29 mouse cellular contexts compared by ENCODE assay signal in the genomic region with DNA sequence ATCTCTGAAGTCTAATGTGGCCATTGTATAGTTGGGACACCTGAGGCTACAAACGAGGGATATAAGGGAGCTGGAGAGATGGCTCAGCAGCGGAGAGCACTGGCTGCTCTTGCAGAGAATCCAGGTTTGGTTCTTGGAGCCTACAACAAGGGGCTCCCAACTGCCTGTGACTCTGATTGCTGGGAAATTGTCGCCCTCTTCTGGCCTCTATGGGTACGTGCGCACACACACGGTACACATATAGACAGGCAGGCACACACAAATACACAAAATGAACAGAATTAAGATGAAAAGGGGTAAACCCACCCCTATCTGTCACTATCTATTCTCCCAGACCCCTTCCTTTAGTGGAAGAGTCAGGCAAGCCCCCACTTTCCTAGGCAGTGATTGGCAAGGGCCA. TPM values are rescaled to one million over a fixed set of nuclear protein-coding genes. Genes with fewer than 3 reads are reported as not detected.
DNase-seq lines count a peak whose midpoint lies in the region; ATAC-seq and TF ChIP-seq lines count a peak whose summit lies in the region.
"Had no signal": no experiment of that assay in that cellular context is flagged by ENCODE, and none has a peak within 500 bp of the region (broad histone marks: within the 10 kb centered on the region; RNA-seq: fewer than 3 reads in every experiment).

No protein-coding gene starts in this region.

- no peak overlapping the region for H3K4me3 ChIP-seq in hindbrain, postnatal 0 days (ENCODE audit: low read length)
- H3K4me3 ChIP-seq in hindbrain, embryonic 12.5 days = no peak overlapping the region
- no peak overlapping the region for H3K4me3 ChIP-seq in liver, embryonic 14.5 days (ENCODE audit: insufficient read depth in 1 of 2, low read depth in 2 of 2, low read length in 2 of 2)
- H3K4me3 ChIP-seq in ES-Bruce4 (ENCODE audit: low read depth, low read length) = no peak overlapping the region
- H3K4me3 ChIP-seq: embryonic facial prominence, embryonic 15.5 days; forebrain, embryonic 12.5 days; gastrocnemius, adult 2 months; heart, embryonic 10.5 days; hindbrain, embryonic 13.5 days had no signal

- H3K9me3 ChIP-seq in hindbrain, postnatal 0 days (ENCODE audit: low read length) = no peaks in the 10 kb centered on the region
- no peaks in the 10 kb centered on the region for H3K9me3 ChIP-seq in hindbrain, embryonic 12.5 days (replicated peaks)
- H3K9me3 ChIP-seq in liver, embryonic 14.5 days (ENCODE audit: control insufficient read depth, low read length) = no peaks in the 10 kb centered on the region
- no peaks in the 10 kb centered on the region for H3K9me3 ChIP-seq in ES-Bruce4 (replicated peaks; ENCODE audit: control insufficient read depth, insufficient read depth, low read length, poor library complexity, severe bottlenecking)
- H3K9me3 ChIP-seq: embryonic facial prominence, embryonic 15.5 days; forebrain, embryonic 12.5 days; hindbrain, embryonic 13.5 days had no signal

- no peak overlapping the region for H3K9ac ChIP-seq in hindbrain, postnatal 0 days (replicated peaks; ENCODE audit: low read length)
- H3K9ac ChIP-seq in hindbrain, embryonic 12.5 days = no peak overlapping the region
- H3K9ac ChIP-seq in liver, embryonic 14.5 days (replicated peaks) = no peak overlapping the region
- no peak overlapping the region for H3K9ac ChIP-seq in ES-Bruce4 (ENCODE audit: low read depth, poor library complexity, severe bottlenecking)
- H3K9ac ChIP-seq: embryonic facial prominence, embryonic 15.5 days; forebrain, embryonic 12.5 days; hindbrain, embryonic 13.5 days had no signal

- no peak for TF ChIP-seq POLR2A in ES-Bruce4 (IDR thresholded peaks at IDR 0.05; ENCODE audit: insufficient read depth, low read length)

- H3K27ac ChIP-seq in hindbrain, postnatal 0 days = no peak overlapping the region
- H3K27ac ChIP-seq in hindbrain, embryonic 12.5 days = no peak overlapping the region
- H3K27ac ChIP-seq in liver, embryonic 14.5 days = no peak overlapping the region
- H3K27ac ChIP-seq in ES-Bruce4 (ENCODE audit: insufficient read depth, low read length) = no peak overlapping the region
- H3K27ac ChIP-seq: embryonic facial prominence, embryonic 15.5 days; forebrain, embryonic 12.5 days; gastrocnemius, adult 2 months; heart, embryonic 10.5 days; hindbrain, embryonic 13.5 days had no signal

- peak; percentile 29 for TF ChIP-seq CTCF in hindbrain, postnatal 0 days (IDR thresholded peaks at IDR 0.05; ENCODE audit: low read depth)
- 0 out of 2 replicates have a peak, but pooled peaks have one; percentile 6 for TF ChIP-seq CTCF in liver, embryonic 14.5 days (IDR thresholded peaks at IDR 0.05; ENCODE audit: low read depth)
- TF ChIP-seq CTCF in ES-Bruce4 (IDR thresholded peaks at IDR 0.05; ENCODE audit: low read depth, low read length) = peak; percentile 39

- H3K27me3 ChIP-seq in hindbrain, postnatal 0 days (ENCODE audit: insufficient read depth, low read length) = no peaks in the 10 kb centered on the region
- no peaks in the 10 kb centered on the region for H3K27me3 ChIP-seq in hindbrain, embryonic 12.5 days
- no peaks in the 10 kb centered on the region for H3K27me3 ChIP-seq in liver, embryonic 14.5 days (ENCODE audit: control insufficient read depth, insufficient read depth, low read length)
- H3K27me3 ChIP-seq in ES-Bruce4 (ENCODE audit: control insufficient read depth, insufficient read depth, low read length, poor library complexity, severe bottlenecking) = no peaks in the 10 kb centered on the region
- H3K27me3 ChIP-seq: embryonic facial prominence, embryonic 15.5 days; hindbrain, embryonic 13.5 days; Patski had no signal

- H3K36me3 ChIP-seq in hindbrain, postnatal 0 days (ENCODE audit: insufficient read depth, low read length) = no peaks in the 10 kb centered on the region
- no peaks in the 10 kb centered on the region for H3K36me3 ChIP-seq in hindbrain, embryonic 12.5 days
- no peaks in the 10 kb centered on the region for H3K36me3 ChIP-seq in liver, embryonic 14.5 days (replicated peaks; ENCODE audit: control insufficient read depth, insufficient read depth, low read depth)
- H3K36me3 ChIP-seq in ES-Bruce4 (ENCODE audit: control insufficient read depth, insufficient read depth, low read length, poor library complexity, severe bottlenecking) = no peaks in the 10 kb centered on the region
- H3K36me3 ChIP-seq: embryonic facial prominence, embryonic 15.5 days; forebrain, embryonic 12.5 days; heart, embryonic 10.5 days; hindbrain, embryonic 13.5 days had no signal

- no peak for TF ChIP-seq EP300 in liver, embryonic 14.5 days (IDR thresholded peaks at IDR 0.05; ENCODE audit: low read depth)
- no peak for TF ChIP-seq EP300 in ES-Bruce4 (IDR thresholded peaks at IDR 0.05; ENCODE audit: insufficient read depth, low read depth, low read length)

- no peak for ATAC-seq in hindbrain, postnatal 0 days
- no peak for ATAC-seq in hindbrain, embryonic 12.5 days (ENCODE audit: low FRiP score)
- no peak for ATAC-seq in liver, embryonic 14.5 days (ENCODE audit: insufficient read depth)
- ATAC-seq: forebrain, embryonic 16.5 days; Patski had no signal

- DNase-seq in hindbrain, postnatal 0 days (ENCODE audit: low spot score) = no peak
- DNase-seq in liver, embryonic 14.5 days (ENCODE audit: low read depth in 3 of 3, low spot score in 3 of 3) = no peak
- DNase-seq in liver = no peak
- peak; percentile 82 for DNase-seq in ZHBTc4 (ENCODE audit: low read depth, low spot score)
- no peak for DNase-seq in gastrocnemius, postnatal 36 days
- DNase-seq in adrenal gland, postnatal 36 days = no peak
- DNase-seq: adrenal gland, adult 8-10 months; cerebellum, adult 11 months; cerebellum, adult 8-10 months; cerebellum, postnatal 14 days; embryo, embryonic 11 days; gastrocnemius, adult 2 months; gastrocnemius, postnatal 25 days; heart, adult 11 months; heart, postnatal 10 days; heart, postnatal 4 days; kidney, adult 11 months had no signal

- H3K4me1 ChIP-seq in hindbrain, postnatal 0 days (ENCODE audit: insufficient read depth, low read length) = no peaks in the 10 kb centered on the region; the same call in 1 of the 2 replicates
- H3K4me1 ChIP-seq in hindbrain, embryonic 12.5 days = peaks cover 25% of the 10 kb centered on the region
- no peaks in the 10 kb centered on the region for H3K4me1 ChIP-seq in liver, embryonic 14.5 days (replicated peaks; ENCODE audit: control insufficient read depth in 2 of 2, insufficient read depth in 2 of 2, low read length in 1 of 2)
- peaks cover 3% of the 10 kb centered on the region for H3K4me1 ChIP-seq in ES-Bruce4 (ENCODE audit: control insufficient read depth, insufficient read depth, low read length)

- no peak overlapping the region for H3K4me2 ChIP-seq in hindbrain, postnatal 0 days (ENCODE audit: low read depth, low read length)
- no peak overlapping the region for H3K4me2 ChIP-seq in hindbrain, embryonic 12.5 days (replicated peaks)
- H3K4me2 ChIP-seq in liver, embryonic 14.5 days (ENCODE audit: low read depth) = no peak overlapping the region
- H3K4me2 ChIP-seq: embryonic facial prominence, embryonic 15.5 days; forebrain, embryonic 12.5 days; hindbrain, embryonic 13.5 days had no signal

- WGBS in hindbrain, postnatal 0 days = 95% methylated on average over 6 of the region's 6 CpGs
- 92% methylated on average over 6 of the region's 6 CpGs for WGBS in hindbrain, embryonic 12.5 days
- 83% methylated on average over 6 of the region's 6 CpGs for WGBS in liver, embryonic 14.5 days (ENCODE audit: insufficient replicate concordance)

- intact Hi-C loops in gastrocnemius, postnatal 36 days (cut with DNase I) = no loop called here

RNA-seq across cellular contexts. Expression of gene Pla2g2f, which starts 4.8 kb away (rescaled TPM):
- total RNA-seq in hindbrain, postnatal 0 days (2014; rRNA removed) = not detected in 2 replicates
- polyA plus RNA-seq in hindbrain, postnatal 0 days (2015; fragmentation: Nextera tagmentation; extraction: Ambion mirVana) = 0.09 and 0.11 TPM in 2 replicates
- polyA plus RNA-seq in hindbrain, embryonic 12.5 days (2016; fragmentation: Nextera tagmentation; extraction: Ambion mirVana) = 0.14 TPM in 1 of 2 replicates, not detected in the other
- polyA plus RNA-seq in liver, embryonic 14.5 days (2012; rRNA removed) = 0.02 TPM in 2 replicates
- not detected in 2 replicates for polyA plus RNA-seq in liver, embryonic 14.5 days (2014; fragmentation: Nextera tagmentation; extraction: Ambion mirVana)
- polyA plus RNA-seq in ES-Bruce4 (2011; ENCODE audit: insufficient read depth, insufficient read length, low read depth, missing spikeins) = not detected in 2 replicates
- total RNA-seq in gastrocnemius, postnatal 36 days (2021) = not detected
- total RNA-seq in adrenal gland, postnatal 36 days (2021) = 10 to 100 TPM; 19.8 to 31.3 TPM
- total RNA-seq: CH12.LX; common myeloid progenitor, adult 5-6 weeks; gastrocnemius, adult 2 months; gastrocnemius, postnatal 25 days had no signal
- polyA plus RNA-seq: embryonic facial prominence, embryonic 11.5 days; forebrain, embryonic 12.5 days; forebrain, embryonic 16.5 days; heart, embryonic 14.5 days; Patski had no signal

RNA-seq across cellular contexts. Expression of gene Ubxn10, which starts 15.6 kb away (rescaled TPM):
- 6.9 and 8.9 TPM in 2 replicates for total RNA-seq in hindbrain, postnatal 0 days (2014; rRNA removed)
- 3.1 and 3.3 TPM in 2 replicates for polyA plus RNA-seq in hindbrain, postnatal 0 days (2015; fragmentation: Nextera tagmentation; extraction: Ambion mirVana)
- polyA plus RNA-seq in hindbrain, embryonic 12.5 days (2016; fragmentation: Nextera tagmentation; extraction: Ambion mirVana) = 3.8 and 4.5 TPM in 2 replicates
- 0.04 and 0.06 TPM in 2 replicates for polyA plus RNA-seq in liver, embryonic 14.5 days (2012; rRNA removed)
- 0.09 and 0.11 TPM in 2 replicates for polyA plus RNA-seq in liver, embryonic 14.5 days (2014; fragmentation: Nextera tagmentation; extraction: Ambion mirVana)
- 1.0 and 1.3 TPM in 2 replicates for polyA plus RNA-seq in ES-Bruce4 (2011; ENCODE audit: insufficient read depth, insufficient read length, low read depth, missing spikeins)
- under 1 TPM; 0.10 to 0.12 TPM for total RNA-seq in gastrocnemius, postnatal 36 days (2021)
- total RNA-seq in adrenal gland, postnatal 36 days (2021) = under 1 TPM; 0.76 to 0.79 TPM
- total RNA-seq: CH12.LX; common myeloid progenitor, adult 5-6 weeks had no signal
- polyA plus RNA-seq: Patski had no signal

RNA-seq across cellular contexts. Expression of gene Pla2g2d, which starts 22.9 kb away (rescaled TPM):
- 0.14 and 0.31 TPM in 2 replicates for total RNA-seq in hindbrain, postnatal 0 days (2014; rRNA removed)
- 0.71 and 0.76 TPM in 2 replicates for polyA plus RNA-seq in hindbrain, postnatal 0 days (2015; fragmentation: Nextera tagmentation; extraction: Ambion mirVana)
- polyA plus RNA-seq in hindbrain, embryonic 12.5 days (2016; fragmentation: Nextera tagmentation; extraction: Ambion mirVana) = 0.61 and 0.91 TPM in 2 replicates
- not detected in 2 replicates for polyA plus RNA-seq in liver, embryonic 14.5 days (2012; rRNA removed)
- polyA plus RNA-seq in liver, embryonic 14.5 days (2014; fragmentation: Nextera tagmentation; extraction: Ambion mirVana) = not detected in 2 replicates
- 0.41 and 0.55 TPM in 2 replicates for polyA plus RNA-seq in ES-Bruce4 (2011; ENCODE audit: insufficient read depth, insufficient read length, low read depth, missing spikeins)
- total RNA-seq in gastrocnemius, postnatal 36 days (2021) = under 1 TPM; 0.20 to 0.27 TPM
- total RNA-seq in adrenal gland, postnatal 36 days (2021) = 1 to 10 TPM; 2.1 to 2.5 TPM
- total RNA-seq: CH12.LX; common myeloid progenitor, adult 5-6 weeks; heart, postnatal 10 days; heart, postnatal 4 days had no signal
- polyA plus RNA-seq: forebrain, embryonic 12.5 days; heart, embryonic 14.5 days had no signal

RNA-seq across cellular contexts. Expression of gene Pla2g2c, which starts 28.0 kb away (rescaled TPM):
- total RNA-seq in hindbrain, postnatal 0 days (2014; rRNA removed) = 0.26 and 1.5 TPM in 2 replicates
- polyA plus RNA-seq in hindbrain, postnatal 0 days (2015; fragmentation: Nextera tagmentation; extraction: Ambion mirVana) = 0.82 and 0.93 TPM in 2 replicates
- polyA plus RNA-seq in hindbrain, embryonic 12.5 days (2016; fragmentation: Nextera tagmentation; extraction: Ambion mirVana) = 0.46 and 0.64 TPM in 2 replicates
- 0.01 TPM in 1 of 2 replicates, not detected in the other for polyA plus RNA-seq in liver, embryonic 14.5 days (2012; rRNA removed)
- not detected in 2 replicates for polyA plus RNA-seq in liver, embryonic 14.5 days (2014; fragmentation: Nextera tagmentation; extraction: Ambion mirVana)
- 0.68 and 0.79 TPM in 2 replicates for polyA plus RNA-seq in ES-Bruce4 (2011; ENCODE audit: insufficient read depth, insufficient read length, low read depth, missing spikeins)
- not detected for total RNA-seq in gastrocnemius, postnatal 36 days (2021)
- under 1 TPM; 0.20 to 0.43 TPM for total RNA-seq in adrenal gland, postnatal 36 days (2021)
- total RNA-seq: CH12.LX; common myeloid progenitor, adult 5-6 weeks; gastrocnemius, adult 2 months; gastrocnemius, postnatal 25 days; heart, postnatal 10 days; heart, postnatal 4 days had no signal
- polyA plus RNA-seq: forebrain, embryonic 16.5 days; Patski had no signal
